Mouse (Mus musculus) kidney, embryonic 16.5 days (tissue): ENCODE results near the gene Arid3b. TPM values are rescaled to one million over a fixed set of nuclear protein-coding genes. Genes with fewer than 3 reads are reported as not detected.

Experiments used
- ATAC-seq: fragments of 200-750 bp; cut with Nextera tagmentation; 2 replicates; pipeline ENCODE4 v1.8.0; 2017; ENCODE audit warnings: moderate TSS enrichment; ENCODE audit not compliant: low FRiP score, low TSS enrichment
- H3K27ac ChIP-seq: fragments of 300-500 bp; sonication (generic); 2 replicates; pipeline ENCODE4 v1.5.1; 2014; ENCODE audit warnings: low read length
- H3K27me3 ChIP-seq: fragments of 300-500 bp; sonication (generic); 2 replicates; pipeline ENCODE4 v1.6.1; 2014; ENCODE audit warnings: low read length, control low read depth, mixed read lengths; ENCODE audit not compliant: insufficient read depth
- H3K36me3 ChIP-seq: fragments of 300-500 bp; sonication (generic); 2 replicates; pipeline ENCODE4 v1.6.1; 2014; ENCODE audit warnings: low read length, control low read depth, mixed read lengths; ENCODE audit not compliant: insufficient read depth
- H3K4me1 ChIP-seq: fragments of 300-500 bp; sonication (generic); 2 replicates; pipeline ENCODE4 v1.6.1; 2014; ENCODE audit warnings: low read length, control low read depth, mixed read lengths; ENCODE audit not compliant: insufficient read depth
- H3K4me2 ChIP-seq: fragments of 300-500 bp; sonication (generic); replicated peaks from 2 replicates; pipeline ENCODE4 v1.6.1; 2014; ENCODE audit warnings: low read depth, low read length
- H3K4me3 ChIP-seq: fragments of 300-500 bp; sonication (generic); 2 replicates; pipeline ENCODE4 v1.5.1; 2014; ENCODE audit warnings: mild to moderate bottlenecking, low read length
- H3K9ac ChIP-seq: fragments of 300-500 bp; sonication (generic); replicated peaks from 2 replicates; pipeline ENCODE4 v1.6.1; 2014; ENCODE audit warnings: low read length
- H3K9me3 ChIP-seq: fragments of 300-500 bp; sonication (generic); 2 replicates; pipeline ENCODE4 v1.6.1; 2016; ENCODE audit warnings: low read length, control low read depth
- WGBS: fragments of 180-500 bp; shearing (Covaris S2); extraction: QIAGEN DNeasy Blood & Tissue Kit; methylation state at CpG from one replicate; pipeline ENCODE4 v1.1.7; 2014; 5-methylcytosine and 5-hydroxymethylcytosine counted together
- polyA plus RNA-seq: library from polyadenylated mRNA; unstranded; fragments of >200 nt; fragmentation: Nextera tagmentation; extraction: Ambion mirVana; gene quantifications from 2 replicates; pipeline ENCODE4 v1.2.1, GENCODE M21; 2015

Gene Arid3b
- polyA plus RNA-seq, 1 experiment from 2014 or later, result 6.0 TPM

DNA sequence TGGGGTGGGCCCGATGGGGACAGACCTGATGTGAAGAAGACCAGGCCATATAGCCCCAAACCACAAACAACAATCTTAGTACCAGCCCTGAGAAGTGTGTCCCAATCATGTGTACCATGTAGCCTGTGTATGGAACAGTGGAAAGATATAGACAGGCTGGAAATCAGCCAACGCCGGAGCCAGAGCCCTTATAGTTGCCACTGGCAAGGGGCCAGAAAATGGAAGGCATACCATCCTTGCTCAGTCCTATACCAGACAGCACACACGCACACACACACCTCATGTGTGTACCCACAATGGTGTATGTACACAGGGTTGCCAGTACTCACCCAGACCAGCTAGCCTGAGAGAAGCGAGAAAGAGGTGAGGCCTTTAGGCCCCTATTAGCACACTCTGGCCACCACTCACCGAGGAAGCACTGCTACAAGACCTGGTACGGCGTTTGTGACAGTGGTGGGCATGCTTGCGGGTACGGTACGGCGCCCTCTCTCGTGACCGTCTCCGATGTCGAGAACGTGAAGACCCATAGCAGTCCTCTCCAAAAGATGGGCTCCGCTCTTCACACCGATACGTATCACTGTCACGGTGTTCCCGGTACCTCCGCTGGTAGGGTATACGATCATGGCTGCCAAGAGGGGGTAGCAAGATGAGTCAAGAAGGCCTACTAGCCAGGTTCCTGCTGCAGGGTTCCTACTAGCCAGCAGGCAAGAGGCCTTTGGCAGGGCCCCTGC, 76.0 kb downstream of the Arid3b start:
- 93% methylated on average over 24 of the region's 24 CpGs for WGBS
- no peak overlapping the region for H3K4me2 ChIP-seq
- H3K4me3 ChIP-seq, result no peak overlapping the region
- no peak overlapping the region for H3K9ac ChIP-seq
- peaks cover 26% of the 10 kb centered on the region for H3K4me1 ChIP-seq
- H3K27ac ChIP-seq, result no peak overlapping the region
- no peak for ATAC-seq
- H3K9me3 ChIP-seq, result no peaks in the 10 kb centered on the region
- H3K36me3 ChIP-seq, result peaks cover 46% of the 10 kb centered on the region
- no peaks in the 10 kb centered on the region for H3K27me3 ChIP-seq

DNA sequence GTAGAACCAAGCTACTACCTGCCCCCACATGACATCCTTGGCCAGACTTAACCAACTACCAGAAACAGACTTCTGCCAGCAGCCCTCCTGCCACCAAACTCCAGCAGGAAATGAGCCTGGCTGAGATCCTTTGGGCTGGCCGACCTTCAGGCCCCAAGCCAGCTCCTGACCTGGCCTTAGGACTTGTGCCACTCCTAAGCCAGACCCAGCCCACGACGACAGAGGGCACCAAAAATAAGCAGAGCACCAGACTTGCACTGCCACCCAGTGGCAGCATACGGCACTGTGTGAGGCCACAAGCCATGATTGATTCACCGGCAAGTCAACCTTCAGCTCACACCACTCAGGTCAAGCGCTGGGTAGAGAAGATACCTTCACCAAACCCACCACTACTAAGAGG, 77.3 kb downstream of the Arid3b start:
- Histone ChIP-seq H3K4me3 (no peak overlapping the region), H3K36me3 (peaks cover 58% of the 10 kb centered on the region), H3K9me3 (no peaks in the 10 kb centered on the region), H3K9ac (no peak overlapping the region), H3K27ac (no peak overlapping the region), H3K27me3 (no peaks in the 10 kb centered on the region), H3K4me2 (no peak overlapping the region), H3K4me1 (peaks cover 26% of the 10 kb centered on the region)
- ATAC-seq, result no peak
- WGBS, result 26% methylated on average over 6 of the region's 6 CpGs

DNA sequence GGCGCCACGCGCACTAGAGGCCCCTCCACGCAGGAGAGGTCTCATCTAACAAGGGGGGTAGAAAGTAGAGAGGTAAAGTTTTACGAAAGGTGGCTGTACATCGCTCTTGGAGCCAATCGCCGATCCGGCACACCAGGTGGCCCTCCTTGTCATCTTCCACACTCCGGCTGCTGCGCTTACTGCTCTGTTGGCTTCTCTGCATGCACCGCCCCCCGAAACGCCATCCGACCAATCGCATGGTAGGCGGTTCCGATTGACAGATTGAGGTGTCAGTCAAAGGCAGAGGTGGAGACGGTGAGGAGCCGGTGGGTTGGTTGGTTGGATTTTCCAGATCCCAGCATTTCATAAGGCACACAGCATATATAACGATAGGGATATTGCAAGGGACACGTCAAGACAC, 78.1 kb downstream of the Arid3b start:
- Histone ChIP-seq H3K4me3 (no peak overlapping the region), H3K9me3 (no peaks in the 10 kb centered on the region), H3K4me2 (no peak overlapping the region), H3K9ac (no peak overlapping the region), H3K27me3 (no peaks in the 10 kb centered on the region), H3K27ac (no peak overlapping the region), H3K36me3 (peaks cover 66% of the 10 kb centered on the region), H3K4me1 (peaks cover 20% of the 10 kb centered on the region)
- 90% methylated on average over 22 of the region's 22 CpGs for WGBS
- no peak for ATAC-seq

DNA sequence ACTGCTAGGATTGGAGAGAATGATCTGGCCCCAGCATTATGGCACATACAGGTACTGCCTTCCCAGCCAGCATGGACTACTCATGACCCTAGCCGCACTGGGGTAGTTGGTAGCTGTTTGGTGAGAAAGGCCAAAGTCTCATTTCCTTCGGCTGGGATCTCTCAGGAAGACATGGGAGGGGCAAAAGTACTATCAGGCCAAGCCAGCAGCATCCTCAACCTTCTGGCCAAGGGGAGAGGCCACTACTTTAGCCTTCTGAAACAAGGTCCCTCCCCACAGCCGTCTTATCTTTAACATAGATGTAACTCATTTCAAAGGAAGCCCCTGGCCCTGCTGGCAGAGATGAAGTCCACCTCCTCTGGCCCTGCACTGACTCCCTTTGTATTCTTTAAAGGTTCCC, 79.0 kb downstream of the Arid3b start:
- Histone ChIP-seq H3K27me3 (no peaks in the 10 kb centered on the region), H3K9ac (no peak overlapping the region), H3K4me1 (peaks cover 10% of the 10 kb centered on the region), H3K27ac (no peak overlapping the region), H3K36me3 (peaks cover 75% of the 10 kb centered on the region), H3K9me3 (no peaks in the 10 kb centered on the region), H3K4me3 (no peak overlapping the region), H3K4me2 (no peak overlapping the region)
- 72% methylated on average over 3 of the region's 3 CpGs for WGBS
- ATAC-seq, result no peak

DNA sequence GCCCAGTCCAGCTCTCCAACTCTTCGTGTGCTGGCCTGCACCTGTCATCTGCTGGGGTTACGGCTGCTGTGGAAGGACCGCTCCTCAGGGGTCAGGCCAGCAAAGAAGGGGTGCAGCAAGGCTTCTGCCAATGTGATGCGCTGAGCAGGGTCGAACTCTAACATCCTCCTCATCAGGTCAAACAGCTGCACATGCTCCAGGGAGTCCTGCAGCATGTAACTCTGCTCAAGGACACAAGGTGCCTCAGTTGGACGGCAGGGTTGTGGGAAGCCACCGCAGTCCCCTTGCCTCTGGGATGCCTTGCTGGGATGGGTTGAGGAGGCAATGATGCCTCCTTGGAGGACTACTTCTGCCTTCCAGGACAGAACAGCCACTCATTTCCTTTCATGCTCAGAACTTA, 85.7 kb downstream of the Arid3b start:
- Histone ChIP-seq H3K9me3 (no peaks in the 10 kb centered on the region), H3K4me3 (no peak overlapping the region), H3K36me3 (peaks cover 96% of the 10 kb centered on the region), H3K4me1 (no peaks in the 10 kb centered on the region), H3K4me2 (no peak overlapping the region), H3K27me3 (no peaks in the 10 kb centered on the region), H3K27ac (no peak overlapping the region), H3K9ac (no peak overlapping the region)
- ATAC-seq, result no peak
- 87% methylated on average over 7 of the region's 7 CpGs for WGBS

DNA sequence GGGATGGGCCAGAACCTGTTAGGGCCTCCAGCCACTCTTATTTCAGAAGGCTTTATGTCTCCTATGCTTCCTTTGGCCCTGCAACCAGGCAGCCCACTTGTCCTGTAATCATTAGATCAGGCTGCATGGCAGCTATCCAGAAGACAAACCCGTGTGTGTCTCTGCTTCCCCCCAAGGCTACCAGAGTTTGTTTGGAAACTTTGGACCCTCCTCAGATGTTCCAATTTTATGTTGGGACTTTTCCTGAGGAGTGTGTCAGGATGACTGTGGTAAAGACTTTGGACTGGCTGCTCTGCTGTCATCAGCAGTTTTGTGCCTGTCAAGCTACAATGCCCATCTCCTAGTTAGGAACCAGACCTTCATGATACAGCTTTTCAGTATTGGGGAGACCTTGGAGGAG, 87.8 kb downstream of the Arid3b start:
- ATAC-seq, result no peak

DNA sequence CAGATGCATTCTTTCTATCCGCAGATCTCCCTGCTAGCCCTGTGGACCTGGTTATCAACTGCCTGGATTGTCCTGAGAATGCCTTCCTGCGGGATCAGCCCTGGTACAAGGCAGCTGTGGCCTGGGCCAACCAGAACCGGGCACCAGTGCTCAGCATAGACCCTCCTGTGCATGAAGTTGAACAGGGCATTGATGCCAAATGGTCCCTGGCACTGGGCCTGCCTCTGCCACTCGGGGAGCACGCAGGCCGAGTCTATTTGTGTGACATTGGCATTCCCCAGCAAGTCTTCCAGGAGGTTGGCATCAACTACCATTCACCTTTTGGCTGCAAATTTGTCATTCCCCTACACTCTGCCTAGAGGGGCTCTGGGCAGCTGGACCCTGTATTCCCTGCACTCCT, 88.5 kb downstream of the Arid3b start:
- H3K9me3 ChIP-seq, result no peaks in the 10 kb centered on the region
- no peaks in the 10 kb centered on the region for H3K4me1 ChIP-seq
- ATAC-seq, result no peak
- no peak overlapping the region for H3K27ac ChIP-seq
- H3K9ac ChIP-seq, result no peak overlapping the region
- H3K4me2 ChIP-seq, result no peak overlapping the region
- H3K27me3 ChIP-seq, result no peaks in the 10 kb centered on the region
- whole genome bisulfite sequencing, result 91% methylated on average over 6 of the region's 6 CpGs
- H3K36me3 ChIP-seq, result peaks cover 79% of the 10 kb centered on the region
- no peak overlapping the region for H3K4me3 ChIP-seq

More for the DNA sequence above, 87.8 kb downstream of the Arid3b start:
- WGBS, result 62% methylated on average over 1 of the region's 1 CpGs
- Histone ChIP-seq H3K27me3 (no peaks in the 10 kb centered on the region), H3K4me2 (no peak overlapping the region), H3K36me3 (peaks cover 86% of the 10 kb centered on the region), H3K9ac (no peak overlapping the region), H3K9me3 (no peaks in the 10 kb centered on the region), H3K27ac (no peak overlapping the region), H3K4me3 (no peak overlapping the region), H3K4me1 (no peaks in the 10 kb centered on the region)

DNA sequence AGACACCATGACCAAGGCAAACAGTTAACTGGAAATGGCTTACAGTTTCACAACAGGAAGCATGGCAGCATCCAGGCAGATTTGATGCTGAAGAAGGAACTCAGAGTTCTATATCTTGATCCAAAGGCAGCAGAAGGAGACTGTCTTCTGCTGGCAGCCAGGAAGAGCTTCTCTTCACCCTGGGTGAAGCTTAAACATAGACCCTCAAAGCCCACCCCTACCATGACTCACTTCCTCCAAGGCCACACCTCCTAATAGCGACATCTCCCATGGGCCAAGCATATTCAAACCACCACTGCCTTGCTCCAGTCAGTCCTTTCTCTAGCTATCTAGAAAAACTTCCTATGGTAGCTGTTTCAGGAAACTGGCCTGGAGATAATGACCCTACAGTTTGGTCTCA, 89.5 kb downstream of the Arid3b start:
- 78% methylated on average over 1 of the region's 1 CpGs for WGBS
- Histone ChIP-seq H3K4me3 (no peak overlapping the region), H3K4me2 (no peak overlapping the region), H3K27ac (no peak overlapping the region), H3K27me3 (no peaks in the 10 kb centered on the region), H3K36me3 (peaks cover 69% of the 10 kb centered on the region), H3K9me3 (no peaks in the 10 kb centered on the region), H3K9ac (no peak overlapping the region), H3K4me1 (no peaks in the 10 kb centered on the region)
- ATAC-seq, result no peak

DNA sequence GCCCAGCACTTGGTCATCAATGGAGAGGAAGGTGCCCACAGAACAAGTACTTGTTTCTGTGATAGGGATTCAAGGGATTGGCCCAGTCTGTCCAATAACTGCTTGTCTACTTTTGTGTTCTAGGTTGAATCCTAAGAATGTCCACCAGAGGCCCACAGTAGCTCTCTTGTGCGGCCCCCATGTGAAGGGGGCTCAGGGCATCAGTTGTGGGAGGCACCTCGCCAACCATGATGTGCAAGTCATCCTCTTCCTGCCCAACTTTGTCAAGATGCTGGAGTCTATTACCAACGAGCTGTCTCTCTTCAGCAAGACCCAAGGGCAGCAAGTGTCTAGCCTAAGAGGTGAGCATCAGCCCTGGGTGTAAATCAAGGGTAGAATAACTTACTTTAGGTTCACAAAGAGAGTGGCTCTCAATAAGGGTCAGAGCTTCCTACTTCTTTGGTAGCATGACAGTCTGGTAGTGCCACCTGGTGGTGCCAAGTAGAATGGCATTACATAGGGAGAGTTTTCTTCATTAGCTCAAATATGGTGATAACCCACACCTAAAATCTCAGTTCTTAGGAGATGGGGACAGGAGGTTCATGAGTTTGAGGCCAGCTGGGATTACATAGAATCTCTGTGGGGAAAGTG, 92.0 kb downstream of the Arid3b start:
- WGBS, result 64% methylated on average over 3 of the region's 3 CpGs
- no peaks in the 10 kb centered on the region for H3K4me1 ChIP-seq
- H3K36me3 ChIP-seq, result peaks cover 44% of the 10 kb centered on the region
- H3K4me2 ChIP-seq, result no peak overlapping the region
- H3K27ac ChIP-seq, result no peak overlapping the region
- no peaks in the 10 kb centered on the region for H3K9me3 ChIP-seq
- ATAC-seq, result no peak
- no peak overlapping the region for H3K4me3 ChIP-seq
- H3K9ac ChIP-seq, result no peak overlapping the region
- H3K27me3 ChIP-seq, result no peaks in the 10 kb centered on the region
